Mouse (Mus musculus) myocyte (in vitro differentiated cells): ENCODE results near the gene Gm5134. TPM values are rescaled to one million over a fixed set of nuclear protein-coding genes. Genes with fewer than 3 reads are reported as not detected.

Experiments used
- H3K27me3 ChIP-seq: one replicate; pipeline ENCODE4 v1.6.1; 2011; ENCODE audit not compliant: control insufficient read depth, insufficient read depth, insufficient read length
- H3K36me3 ChIP-seq: one replicate; pipeline ENCODE4 v1.6.1; 2011; ENCODE audit not compliant: control insufficient read depth, insufficient read depth
- H3K4me2 ChIP-seq: one replicate; pipeline ENCODE4 v1.6.1; 2011; ENCODE audit warnings: low read depth, control low read depth
- H3K4me3 ChIP-seq: one replicate; pipeline ENCODE4 v1.5.1; 2011; ENCODE audit warnings: mild to moderate bottlenecking, control low read depth, moderate library complexity
- H3K79me2 ChIP-seq: one replicate; pipeline ENCODE4 v1.6.1; 2011; ENCODE audit not compliant: control insufficient read depth, insufficient read depth
- H3ac ChIP-seq: one replicate; pipeline ENCODE4 v1.6.1; 2011; ENCODE audit not compliant: control insufficient read depth, insufficient read length
- CEBPB ChIP-seq: IDR thresholded peaks from 2 replicates; pipeline ENCODE4 v1.6.1; 2011; ENCODE audit warnings: mild to moderate bottlenecking, moderate library complexity; ENCODE audit not compliant: poor library complexity, insufficient read depth, severe bottlenecking
- E2F4 ChIP-seq: IDR thresholded peaks from one replicate; pipeline ENCODE4 v1.6.1; 2011; ENCODE audit warnings: mild to moderate bottlenecking, control low read depth, moderate library complexity; ENCODE audit not compliant: insufficient read depth
- MAX ChIP-seq: IDR thresholded peaks from one replicate; pipeline ENCODE4 v1.6.1; 2011; ENCODE audit warnings: low read depth, mild to moderate bottlenecking, control low read depth
- MYOD1 ChIP-seq, 3 experiments: IDR thresholded peaks; one replicate each; pipeline ENCODE4 v1.6.1; 2011; ENCODE audit warnings: control low read depth in 2 of 3, low read depth in 2 of 3, mild to moderate bottlenecking in 2 of 3, moderate library complexity in 1 of 3; ENCODE audit not compliant: insufficient read length in 2 of 3, control insufficient read depth in 1 of 3
- MYOG ChIP-seq, 3 experiments: IDR thresholded peaks; one replicate each; pipeline ENCODE4 v1.6.1; 2011; ENCODE audit warnings: control low read depth in 2 of 3, low read depth in 2 of 3, mild to moderate bottlenecking in 2 of 3; ENCODE audit not compliant: insufficient read length in 2 of 3, control insufficient read depth in 1 of 3, insufficient read depth in 1 of 3
- POLR2A ChIP-seq: IDR thresholded peaks from one replicate; pipeline ENCODE4 v1.6.1; 2011; ENCODE audit warnings: low read depth, mild to moderate bottlenecking, control low read depth, moderate library complexity; ENCODE audit not compliant: insufficient read length
- POLR2AphosphoS2 ChIP-seq: IDR thresholded peaks from one replicate; pipeline ENCODE4 v1.6.1; 2011; ENCODE audit warnings: low read depth, control low read depth; ENCODE audit not compliant: insufficient read length
- REST ChIP-seq: IDR thresholded peaks from one replicate; pipeline ENCODE4 v1.6.1; 2011; ENCODE audit warnings: mild to moderate bottlenecking, control low read depth, moderate library complexity; ENCODE audit not compliant: insufficient read depth, insufficient read length
- SRF ChIP-seq: IDR thresholded peaks from one replicate; pipeline ENCODE4 v1.6.1; 2011; ENCODE audit warnings: low read depth; ENCODE audit not compliant: control insufficient read depth, insufficient read length
- TCF12 ChIP-seq: IDR thresholded peaks from one replicate; pipeline ENCODE4 v1.6.1; 2011; ENCODE audit warnings: mild to moderate bottlenecking, control low read depth; ENCODE audit not compliant: poor library complexity, insufficient read depth, severe bottlenecking
- TCF3 ChIP-seq: IDR thresholded peaks from one replicate; pipeline ENCODE4 v1.6.1; 2011; ENCODE audit warnings: low read depth, control low read depth; ENCODE audit not compliant: insufficient read length
- USF1 ChIP-seq: IDR thresholded peaks from one replicate; pipeline ENCODE4 v1.6.1; 2011; ENCODE audit warnings: low read depth, mild to moderate bottlenecking, control low read depth, moderate library complexity
- polyA plus RNA-seq: library from polyadenylated mRNA; unstranded; fragments of >200 nt; fragmentation: generic; extraction: Trizol; gene quantifications from one replicate; pipeline ENCODE4 v1.2.1, GENCODE M21; 2012; ENCODE audit warnings: missing spikeins

The Gm5134 gene
- polyA plus RNA-seq, 1 experiment = 0.01 TPM

DNA sequence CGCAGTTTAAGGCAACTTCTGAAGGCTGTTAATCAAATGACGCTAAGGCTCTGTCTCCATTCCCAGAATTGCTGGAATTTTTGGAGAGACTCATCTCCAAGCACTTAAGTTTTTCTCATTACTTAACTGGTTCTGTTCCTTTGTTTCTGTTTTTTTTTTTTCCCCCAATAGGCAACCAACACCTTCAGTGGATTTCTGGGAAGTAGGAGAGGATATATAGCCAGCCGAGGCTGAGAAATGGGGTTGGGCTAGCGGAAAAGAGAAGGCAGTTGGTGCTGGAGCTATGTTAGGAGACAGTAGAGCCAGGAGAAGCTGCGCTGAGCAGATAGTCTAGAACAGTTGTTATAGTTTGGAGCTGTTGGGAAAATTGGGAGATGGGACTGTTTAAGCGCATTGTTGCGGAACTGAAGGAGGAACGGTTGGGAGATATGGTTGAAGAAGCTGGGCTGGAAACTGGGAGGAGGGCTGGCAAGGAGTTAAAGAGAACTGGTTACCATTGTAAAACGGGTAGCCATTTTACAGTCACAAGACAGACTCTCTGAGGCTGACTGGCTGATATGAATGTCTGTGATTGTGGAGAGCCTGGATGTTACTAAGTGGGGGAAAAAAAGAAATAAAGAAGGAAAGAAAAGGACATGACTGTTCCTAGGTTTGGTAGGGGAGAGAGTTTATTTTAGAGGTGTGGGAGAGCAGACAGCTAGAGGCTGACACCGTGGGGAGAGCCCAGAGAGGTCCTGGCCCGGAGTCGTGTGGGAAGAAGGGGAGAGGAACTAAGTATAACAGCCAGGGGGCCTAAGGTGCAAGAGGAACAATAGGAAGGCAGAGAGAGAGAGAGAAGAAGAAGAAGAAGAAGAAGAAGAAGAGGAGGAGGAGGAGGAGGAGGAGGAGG lies 73.1 kb downstream of the Gm5134 start:
- H3K4me2 ChIP-seq = no peak overlapping the region
- TF ChIP-seq MYOD1 (IDR thresholded peaks at IDR 0.05; ENCODE audit: control insufficient read depth in 1 of 3, insufficient read length in 2 of 3, low read depth in 2 of 3) (no peak), TCF3 (no peak), POLR2A (no peak), USF1 (no peak), SRF (no peak), TCF12 (no peak), REST (no peak), CEBPB (no peak), MAX (no peak), POLR2AphosphoS2 (no peak), MYOG (IDR thresholded peaks at IDR 0.05; ENCODE audit: control insufficient read depth in 1 of 3, insufficient read depth in 1 of 3, insufficient read length in 2 of 3, low read depth in 2 of 3) (no peak), E2F4 (no peak)

DNA sequence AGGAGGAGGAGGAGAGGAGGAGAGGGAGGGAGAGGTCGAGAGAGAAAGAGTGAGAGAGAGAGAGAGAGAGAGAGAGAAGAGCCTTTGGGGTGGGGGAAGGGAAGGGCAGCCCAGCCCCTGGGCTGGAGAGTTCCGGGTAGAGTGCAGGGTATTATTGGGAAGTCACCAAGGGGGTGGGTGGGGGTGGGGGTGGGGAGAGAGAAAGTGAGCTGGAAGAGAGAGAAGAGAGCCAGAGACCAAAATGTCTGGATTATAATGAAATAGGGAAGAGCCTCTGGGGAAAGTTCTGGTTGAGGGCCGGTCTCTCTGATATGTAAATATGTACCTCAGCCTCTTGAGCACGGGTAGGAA lies 73.7 kb downstream of the Gm5134 start:
- Histone ChIP-seq H3K79me2 (peaks cover 4% of the 10 kb centered on the region), H3K27me3 (no peaks in the 10 kb centered on the region), H3K4me2 (no peak overlapping the region), H3K36me3 (no peaks in the 10 kb centered on the region), H3K4me3 (no peak overlapping the region), H3ac (no peak overlapping the region)
- TF ChIP-seq POLR2A = no peak
- no peak for TF ChIP-seq SRF
- TF ChIP-seq USF1 = no peak
- TF ChIP-seq MYOG (IDR thresholded peaks at IDR 0.05; ENCODE audit: control insufficient read depth in 1 of 3, insufficient read depth in 1 of 3, insufficient read length in 2 of 3, low read depth in 2 of 3) = no peak
- no peak for TF ChIP-seq TCF3
- TF ChIP-seq TCF12 = no peak
- no peak for TF ChIP-seq CEBPB
- TF ChIP-seq MYOD1 (IDR thresholded peaks at IDR 0.05; ENCODE audit: control insufficient read depth in 1 of 3, insufficient read length in 2 of 3, low read depth in 2 of 3) = no peak
- TF ChIP-seq REST = no peak
- no peak for TF ChIP-seq E2F4
- no peak for TF ChIP-seq MAX
- no peak for TF ChIP-seq POLR2AphosphoS2

More for the DNA sequence above, 73.1 kb downstream of the Gm5134 start:
- H3K4me3 ChIP-seq = no peak overlapping the region
- H3K27me3 ChIP-seq = no peaks in the 10 kb centered on the region
- H3ac ChIP-seq = no peak overlapping the region
- H3K36me3 ChIP-seq = no peaks in the 10 kb centered on the region
- H3K79me2 ChIP-seq = no peaks in the 10 kb centered on the region

DNA sequence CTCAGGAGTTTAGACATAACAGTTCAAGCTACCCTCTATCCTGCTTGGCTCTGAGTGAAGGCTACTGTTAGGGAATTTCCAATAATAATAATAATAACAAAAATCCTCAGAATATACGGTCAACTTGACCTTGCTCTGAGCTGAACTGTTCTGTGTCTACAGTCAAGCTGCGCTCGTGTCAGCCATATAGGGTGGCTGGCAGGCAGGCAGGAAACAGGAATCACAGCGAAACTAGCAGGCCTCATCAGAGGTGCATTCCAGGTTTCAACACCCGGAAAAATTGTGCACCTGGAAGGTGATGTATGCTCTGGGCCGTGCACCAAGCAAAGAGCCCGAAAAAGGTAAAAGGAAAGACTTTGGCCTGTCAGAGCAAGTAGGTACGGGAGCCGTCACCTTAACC lies 74.1 kb downstream of the Gm5134 start:
- Histone ChIP-seq H3K79me2 (peaks cover 8% of the 10 kb centered on the region), H3K4me3 (no peak overlapping the region), H3K36me3 (no peaks in the 10 kb centered on the region), H3K4me2 (no peak overlapping the region), H3ac (no peak overlapping the region), H3K27me3 (no peaks in the 10 kb centered on the region)
- TF ChIP-seq MYOG (IDR thresholded peaks at IDR 0.05; ENCODE audit: control insufficient read depth in 1 of 3, insufficient read depth in 1 of 3, insufficient read length in 2 of 3, low read depth in 2 of 3) (no peak), USF1 (no peak), POLR2AphosphoS2 (no peak), E2F4 (no peak), SRF (no peak), TCF3 (no peak), POLR2A (no peak)

DNA sequence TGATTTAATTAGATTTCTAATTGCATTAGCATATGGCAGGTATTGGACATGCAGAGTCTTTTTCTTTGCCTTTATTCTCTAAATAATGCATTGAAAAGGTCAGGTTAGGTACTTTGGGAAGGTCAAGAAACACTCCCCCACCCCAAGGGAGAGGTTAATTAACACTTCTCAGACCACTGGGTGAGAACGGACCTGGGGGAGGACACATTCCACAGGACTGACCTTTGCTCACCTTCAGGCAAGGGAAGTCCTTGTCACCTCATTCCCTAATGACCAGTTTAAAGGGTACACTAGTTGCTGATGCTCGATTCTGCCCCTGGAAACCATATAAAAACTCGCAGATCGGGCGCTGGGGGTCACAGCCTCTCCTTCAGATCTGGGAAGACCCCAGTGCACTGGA lies 75.0 kb downstream of the Gm5134 start:
- no peak overlapping the region for H3K4me3 ChIP-seq
- no peak for TF ChIP-seq USF1
- TF ChIP-seq TCF12 = no peak
- TF ChIP-seq MYOD1 (IDR thresholded peaks at IDR 0.05; ENCODE audit: control insufficient read depth in 1 of 3, insufficient read length in 2 of 3, low read depth in 2 of 3) = no peak
- no peak for TF ChIP-seq POLR2AphosphoS2
- no peak for TF ChIP-seq REST
- no peak for TF ChIP-seq MYOG (IDR thresholded peaks at IDR 0.05; ENCODE audit: control insufficient read depth in 1 of 3, insufficient read depth in 1 of 3, insufficient read length in 2 of 3, low read depth in 2 of 3)
- TF ChIP-seq POLR2A = no peak
- TF ChIP-seq CEBPB = no peak
- H3K36me3 ChIP-seq = no peaks in the 10 kb centered on the region
- H3K79me2 ChIP-seq = peaks cover 17% of the 10 kb centered on the region
- H3K27me3 ChIP-seq = no peaks in the 10 kb centered on the region
- H3ac ChIP-seq = no peak overlapping the region
- no peak overlapping the region for H3K4me2 ChIP-seq

DNA sequence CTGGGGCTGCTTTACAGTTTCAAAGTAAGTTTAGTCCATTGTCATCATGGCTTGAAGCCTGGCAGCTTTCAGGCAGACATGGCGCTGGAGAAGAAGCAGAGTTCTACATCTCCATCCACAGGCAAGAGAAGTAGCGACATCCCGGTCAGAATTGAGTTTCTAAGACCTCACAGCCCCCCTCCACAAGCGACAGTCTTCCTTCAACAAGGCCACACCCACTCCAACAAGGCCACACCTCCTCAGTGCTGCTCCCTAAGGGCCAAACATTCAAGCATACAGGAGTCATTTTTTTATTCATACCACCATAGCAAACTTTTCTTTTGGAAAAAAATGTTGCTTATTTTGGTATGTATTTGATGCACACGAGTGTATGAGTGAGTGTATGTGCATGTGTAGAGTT lies 76.2 kb downstream of the Gm5134 start:
- Histone ChIP-seq H3K27me3 (no peaks in the 10 kb centered on the region), H3K36me3 (no peaks in the 10 kb centered on the region), H3K4me3 (no peak overlapping the region), H3K4me2 (no peak overlapping the region), H3K79me2 (peaks cover 29% of the 10 kb centered on the region), H3ac (no peak overlapping the region)
- TF ChIP-seq USF1 = no peak
- TF ChIP-seq CEBPB = no peak
- no peak for TF ChIP-seq TCF12
- no peak for TF ChIP-seq E2F4
- TF ChIP-seq SRF = no peak
- TF ChIP-seq MYOD1 (IDR thresholded peaks at IDR 0.05; ENCODE audit: control insufficient read depth in 1 of 3, insufficient read length in 2 of 3, low read depth in 2 of 3) = no peak
- no peak for TF ChIP-seq POLR2AphosphoS2
- no peak for TF ChIP-seq REST
- no peak for TF ChIP-seq POLR2A
- TF ChIP-seq MAX = no peak
- TF ChIP-seq TCF3 = no peak
- no peak for TF ChIP-seq MYOG (IDR thresholded peaks at IDR 0.05; ENCODE audit: control insufficient read depth in 1 of 3, insufficient read depth in 1 of 3, insufficient read length in 2 of 3, low read depth in 2 of 3)
